Mouse (Mus musculus): ENCODE data around the gene Max.

- TF ChIP-seq CTCF (IDR thresholded peaks at IDR 0.05), result no peak
- no peak for TF ChIP-seq POLR2A (IDR thresholded peaks at IDR 0.05; ENCODE audit: insufficient read depth, low read depth, low read length)
- TF ChIP-seq EP300 (IDR thresholded peaks at IDR 0.05; ENCODE audit: insufficient read depth, low read depth, low read length), result no peak
Measured at GRCm38 (mm10) chr12:76953750-76954363, 8.1 kb downstream of the Max start.

Data from heart, adult 2 months (tissue).